In the genomic region with DNA sequence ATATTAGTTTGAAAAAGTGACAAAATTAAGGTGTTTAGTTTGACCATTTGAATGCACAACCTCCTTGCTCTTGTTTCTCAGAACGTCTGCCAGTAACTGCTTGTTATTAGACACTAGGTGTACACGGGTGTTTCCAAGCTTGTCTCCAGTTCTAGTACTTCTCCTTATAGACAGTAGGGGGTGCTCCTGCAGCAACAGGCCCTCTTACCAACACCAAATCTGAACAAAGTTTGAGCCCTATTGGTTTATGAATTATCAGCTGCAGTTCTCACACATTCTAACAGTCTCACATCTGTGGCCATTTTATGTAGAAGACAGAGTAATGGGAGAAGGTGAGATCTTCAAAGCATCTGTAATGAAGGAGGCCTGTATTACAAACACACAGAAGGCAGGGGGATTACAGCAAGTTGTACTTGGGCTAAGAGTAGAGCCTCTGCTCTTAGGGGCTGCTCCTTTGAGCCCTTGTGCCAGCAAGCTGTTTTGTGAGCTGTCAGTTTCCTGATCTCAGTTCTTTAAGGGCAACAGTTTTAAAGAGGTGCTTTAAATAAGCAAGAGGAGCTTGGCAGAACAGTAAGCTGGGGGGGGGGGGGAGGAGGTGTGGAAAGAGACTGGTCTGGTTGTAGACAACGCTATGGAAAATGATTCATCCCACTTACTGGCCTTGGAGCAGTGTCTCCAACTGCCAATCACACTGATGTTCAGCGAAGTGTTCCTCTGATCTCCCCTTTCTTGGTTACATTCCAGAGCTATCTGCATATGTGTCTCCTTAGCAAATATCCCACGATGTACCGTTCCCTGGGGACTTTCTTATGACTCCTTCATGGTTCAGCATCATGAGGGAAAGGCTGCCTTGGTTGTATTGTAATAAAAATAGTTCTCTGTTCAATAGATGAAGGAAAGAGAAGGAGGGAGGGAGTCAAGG, we compare ENCODE assay signal across 14 mouse cellular contexts.
A peak's percentile ranks its signal among the peaks of the same experiment; 100 is the strongest.
DNase-seq lines count a peak whose midpoint lies in the region; ATAC-seq and TF ChIP-seq lines count a peak whose summit lies in the region.
"Had no signal": no experiment of that assay in that cellular context is flagged by ENCODE, and none has a peak within 500 bp of the region (broad histone marks: within the 10 kb centered on the region; RNA-seq: fewer than 3 reads in every experiment).

No protein-coding gene starts in this region.

- TF ChIP-seq CTCF in heart, postnatal 0 days (IDR thresholded peaks at IDR 0.05; ENCODE audit: low read depth): peak; percentile 32
- TF ChIP-seq CTCF in G1E (IDR thresholded peaks at IDR 0.05; ENCODE audit: low read depth, low read length): peak; percentile 50; the same call in 1 of the 2 replicates

- no peak for TF ChIP-seq EP300 in heart, postnatal 0 days (IDR thresholded peaks at IDR 0.05; ENCODE audit: low read depth)

- no peak overlapping the region for H3K27ac ChIP-seq in heart, postnatal 0 days (ENCODE audit: low read depth)
- H3K27ac ChIP-seq: forebrain, embryonic 15.5 days; limb, embryonic 15.5 days; neural tube, embryonic 15.5 days had no signal

- H3K4me3 ChIP-seq in heart, postnatal 0 days (ENCODE audit: low read depth, low read length): no peak overlapping the region
- H3K4me3 ChIP-seq in G1E (ENCODE audit: low read depth, low read length): no peak overlapping the region
- H3K4me3 ChIP-seq: forebrain, embryonic 15.5 days; limb, embryonic 15.5 days; neural tube, embryonic 15.5 days had no signal

- no peak overlapping the region for H3K4me2 ChIP-seq in heart, postnatal 0 days (ENCODE audit: low read depth, low read length)
- H3K4me2 ChIP-seq: forebrain, embryonic 15.5 days; limb, embryonic 15.5 days; neural tube, embryonic 15.5 days had no signal

- peak; percentile 16 for DNase-seq in heart, postnatal 0 days (ENCODE audit: low spot score)
- no peak for DNase-seq in heart, adult 11 months
- DNase-seq in 3T3-L1 (ENCODE audit: low read depth, low spot score) (peak; percentile 68), G1E (ENCODE audit: low spot score) (peak; percentile 11)
- peak; percentile 21 for DNase-seq in embryo, embryonic 11 days
- no peak for DNase-seq in cerebellum, adult 8-10 months
- DNase-seq in heart, postnatal 25 days (ENCODE audit: low spot score): no peak
- DNase-seq in thymus, postnatal 14 days: no peak
- DNase-seq: heart, postnatal 4 days; kidney, adult 11 months; thymus, postnatal 36 days had no signal

- WGBS in heart, postnatal 0 days: 26% methylated on average over 6 of the region's 6 CpGs

- intact Hi-C loops in heart, postnatal 25 days (cut with DNase I): no loop called here

- no peaks in the 10 kb centered on the region for H3K36me3 ChIP-seq in heart, postnatal 0 days (replicated peaks; ENCODE audit: control insufficient read depth, insufficient read depth, low read length)
- H3K36me3 ChIP-seq in G1E (replicated peaks): no peaks in the 10 kb centered on the region
- H3K36me3 ChIP-seq: forebrain, embryonic 15.5 days; limb, embryonic 15.5 days; neural tube, embryonic 15.5 days had no signal

- no peak overlapping the region for H3K9ac ChIP-seq in heart, postnatal 0 days (replicated peaks; ENCODE audit: low read depth, low read length)
- H3K9ac ChIP-seq: forebrain, embryonic 15.5 days; limb, embryonic 15.5 days; neural tube, embryonic 15.5 days had no signal

- H3K4me1 ChIP-seq in heart, postnatal 0 days (ENCODE audit: control insufficient read depth, insufficient read depth): no peaks in the 10 kb centered on the region
- no peaks in the 10 kb centered on the region for H3K4me1 ChIP-seq in G1E (ENCODE audit: insufficient read depth, low read depth, low read length)
- H3K4me1 ChIP-seq: forebrain, embryonic 15.5 days; limb, embryonic 15.5 days; neural tube, embryonic 15.5 days had no signal

- no peaks in the 10 kb centered on the region for H3K27me3 ChIP-seq in heart, postnatal 0 days (ENCODE audit: control insufficient read depth, insufficient read depth, low read length)
- peaks cover 3% of the 10 kb centered on the region; the same call in 1 of the 2 replicates for H3K27me3 ChIP-seq in G1E (ENCODE audit: insufficient read depth, low read length)
- H3K27me3 ChIP-seq: forebrain, embryonic 15.5 days; limb, embryonic 15.5 days; neural tube, embryonic 15.5 days had no signal

- no peak for ATAC-seq in heart, postnatal 0 days (ENCODE audit: insufficient read depth, low read depth)
- peak; percentile 63 for ATAC-seq in G1E (ENCODE audit: extremely low read depth, insufficient number of reproducible peaks, low FRiP score, poor library complexity, severe bottlenecking)
- ATAC-seq: forebrain, embryonic 15.5 days had no signal

- H3K9me3 ChIP-seq in heart, postnatal 0 days (replicated peaks; ENCODE audit: control insufficient read depth, low read length): no peaks in the 10 kb centered on the region
- H3K9me3 ChIP-seq in G1E (replicated peaks): no peaks in the 10 kb centered on the region
- H3K9me3 ChIP-seq: forebrain, embryonic 15.5 days; limb, embryonic 15.5 days; neural tube, embryonic 15.5 days had no signal

Comparison
In these comparisons a context has a peak if more than half of its experiments do, and no peak if none do; other contexts are left out.
1. DNase-seq: peak in heart, postnatal 0 days (single experiment), 3T3-L1 (single experiment), G1E (single experiment) and embryo, embryonic 11 days (single experiment); none in heart, adult 11 months (single experiment), cerebellum, adult 8-10 months (single experiment), heart, postnatal 25 days (single experiment) and thymus, postnatal 14 days (single experiment).